Mouse (Mus musculus) midbrain, postnatal 0 days (tissue): ENCODE data around the gene Vps16. TPM values are rescaled to one million over a fixed set of nuclear protein-coding genes. Genes with fewer than 3 reads are reported as not detected.

Source experiments
- ATAC-seq: fragments of 200-750 bp; cut with Nextera tagmentation; 2 replicates; pipeline ENCODE4 v1.8.0; 2017; ENCODE audit warnings: moderate number of reproducible peaks, mild to moderate bottlenecking, moderate TSS enrichment, moderate library complexity; ENCODE audit not compliant: low FRiP score
- DNase-seq: peaks from one replicate; pipeline ENCODE4 v3.0.0-alpha.2; 2015; ENCODE audit warnings: low spot score
- H3K27ac ChIP-seq: fragments of 300-500 bp; sonication (generic); 2 replicates; pipeline ENCODE4 v1.5.1; 2014; ENCODE audit warnings: low read depth, mild to moderate bottlenecking, low read length, mixed read lengths
- H3K27me3 ChIP-seq: fragments of 300-500 bp; sonication (generic); 2 replicates; pipeline ENCODE4 v1.6.1; 2014; ENCODE audit warnings: low read length, control low read depth, mixed read lengths; ENCODE audit not compliant: insufficient read depth
- H3K36me3 ChIP-seq: fragments of 300-500 bp; sonication (generic); 2 replicates; pipeline ENCODE4 v1.6.1; 2014; ENCODE audit warnings: low read length, control low read depth, mixed read lengths; ENCODE audit not compliant: insufficient read depth
- H3K4me1 ChIP-seq: fragments of 300-500 bp; sonication (generic); 2 replicates; pipeline ENCODE4 v1.6.1; 2014; ENCODE audit warnings: mild to moderate bottlenecking, control low read depth, antibody characterized with exemption, low read length, mixed read lengths; ENCODE audit not compliant: insufficient read depth
- H3K4me2 ChIP-seq: fragments of 300-500 bp; sonication (generic); 2 replicates; pipeline ENCODE4 v1.6.1; 2014; ENCODE audit warnings: low read depth, mild to moderate bottlenecking, low read length, mixed read lengths; ENCODE audit not compliant: poor library complexity, severe bottlenecking
- H3K4me3 ChIP-seq: fragments of 300-500 bp; sonication (generic); 2 replicates; pipeline ENCODE4 v1.5.1; 2014; ENCODE audit warnings: low read depth, mild to moderate bottlenecking, low read length, moderate library complexity
- H3K9ac ChIP-seq: fragments of 300-500 bp; sonication (generic); replicated peaks from 2 replicates; pipeline ENCODE4 v1.6.1; 2014; ENCODE audit warnings: mild to moderate bottlenecking, low read length, moderate library complexity, mixed read lengths; ENCODE audit not compliant: poor library complexity, severe bottlenecking
- H3K9me3 ChIP-seq: fragments of 300-500 bp; sonication (generic); 2 replicates; pipeline ENCODE4 v1.6.1; 2016; ENCODE audit warnings: low read length, control low read depth
- CTCF ChIP-seq: IDR thresholded peaks from 2 replicates; pipeline ENCODE4 v1.5.1; 2016; ENCODE audit warnings: antibody characterized with exemption, mild to moderate bottlenecking
- WGBS: fragments of 180-500 bp; shearing (Covaris S2); extraction: QIAGEN DNeasy Blood & Tissue Kit; methylation state at CpG from one replicate; pipeline ENCODE4 v1.1.7; 2014; 5-methylcytosine and 5-hydroxymethylcytosine counted together
- polyA plus RNA-seq: library from polyadenylated mRNA; unstranded; fragments of >200 nt; fragmentation: Nextera tagmentation; extraction: Ambion mirVana; gene quantifications from 2 replicates; pipeline ENCODE4 v1.2.1, GENCODE M21; 2015
- total RNA-seq: library from RNA; depleted of rRNA; stranded (reverse); fragments of >200 nt; gene quantifications from 2 replicates; pipeline ENCODE4 v1.2.3, GENCODE M21; 2014

The Vps16 gene
- total and polyA plus RNA-seq, 2 experiments from 2014 or later: 81.2 to 89.9 TPM

DNA sequence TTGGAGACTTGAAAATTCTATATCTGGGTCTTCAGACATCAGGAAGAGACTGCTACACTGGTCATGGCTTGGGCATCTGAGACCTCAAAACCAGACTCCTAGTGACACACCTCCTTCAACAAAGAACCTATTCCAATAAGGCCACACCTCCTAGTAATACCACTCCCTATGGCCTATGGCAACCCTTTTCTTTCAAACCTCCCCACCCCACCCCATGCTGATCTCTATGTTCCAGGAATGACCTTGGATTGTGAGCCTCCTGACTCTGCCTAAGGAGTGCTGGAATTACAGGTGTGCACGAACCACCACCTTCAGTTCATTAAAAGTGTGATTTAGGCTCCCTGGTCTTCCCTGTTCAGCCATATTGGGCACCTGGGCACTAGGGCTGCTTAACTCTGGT is 24.1 kb upstream of the Vps16 start:
- whole genome bisulfite sequencing: 83% methylated on average over 1 of the region's 1 CpGs
- no peaks in the 10 kb centered on the region; the same call in none of the 2 replicates for H3K27me3 ChIP-seq
- no peak for TF ChIP-seq CTCF
- ATAC-seq (no peak), DNase-seq (no peak)
- no peaks in the 10 kb centered on the region for H3K36me3 ChIP-seq
- H3K4me3 ChIP-seq: no peak overlapping the region
- H3K9ac ChIP-seq: no peak overlapping the region
- H3K27ac ChIP-seq: no peak overlapping the region
- 0 out of 2 replicates have a peak, but pooled peaks cover 8% of the 10 kb centered on the region for H3K4me1 ChIP-seq
- H3K4me2 ChIP-seq: no peak overlapping the region
- no peaks in the 10 kb centered on the region for H3K9me3 ChIP-seq

GRCm38 (mm10) chr2:130401891-130402290 is 22.2 kb upstream of the Vps16 start:
- DNase-seq (no peak), ATAC-seq (no peak)
- Histone ChIP-seq H3K4me2 (no peak overlapping the region), H3K4me3 (no peak overlapping the region), H3K9me3 (no peaks in the 10 kb centered on the region), H3K27me3 (no peaks in the 10 kb centered on the region; the same call in 1 of the 2 replicates), H3K9ac (no peak overlapping the region), H3K27ac (no peak overlapping the region), H3K4me1 (0 out of 2 replicates have a peak, but pooled peaks cover 7% of the 10 kb centered on the region), H3K36me3 (no peaks in the 10 kb centered on the region)
- 89% methylated on average over 4 of the region's 4 CpGs for WGBS
- TF ChIP-seq CTCF: no peak

GRCm38 (mm10) chr2:130404939-130405338 is 19.2 kb upstream of the Vps16 start, which contains the start of the genes Gm28372 and 1700020A23Rik:
TSS of gene Gm28372 (plus strand) at chr2:130405239.
TSS of gene 1700020A23Rik (plus strand) at chr2:130405259.
- 96% methylated on average over 1 of the region's 1 CpGs for WGBS
- ATAC-seq: no peak
- no peaks in the 10 kb centered on the region for H3K9me3 ChIP-seq
- no peak within 1 kb of the TSS for H3K4me2 ChIP-seq
- H3K27ac ChIP-seq: no peak within 1 kb of the TSS
- H3K27me3 ChIP-seq: no peaks in the 10 kb centered on the region
- no peak within 1 kb of the TSS for H3K4me3 ChIP-seq
- H3K4me1 ChIP-seq: no peaks in the 10 kb centered on the region
- H3K36me3 ChIP-seq: no peaks in the 10 kb centered on the region
- TF ChIP-seq CTCF: no peak
- DNase-seq: no peak
- H3K9ac ChIP-seq: no peak within 1 kb of the TSS

DNA sequence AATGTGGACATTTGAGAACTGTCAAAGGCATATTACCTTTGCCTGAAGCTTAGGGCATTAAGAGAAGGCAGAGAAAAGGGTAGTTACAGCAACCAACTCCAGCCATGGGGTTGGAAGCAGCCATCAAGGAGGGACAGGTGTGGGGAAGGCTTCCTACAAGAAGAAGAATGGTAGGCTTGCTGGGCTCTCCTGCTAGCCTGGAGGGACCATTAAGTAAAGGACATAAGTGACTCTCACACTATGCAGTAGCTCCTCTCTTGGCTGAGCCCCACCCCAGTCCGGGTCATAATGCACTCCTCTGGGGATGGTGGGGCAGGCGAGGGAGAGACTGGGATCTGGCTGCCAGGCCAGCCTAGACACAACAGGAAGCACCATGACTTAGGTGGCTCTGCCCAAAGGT is 18.0 kb upstream of the Vps16 start, which contains the start of gene Tmem239:
TSS of gene Tmem239 (plus strand) at position 301 of the 400 bp plus-strand sequence.
- Histone ChIP-seq H3K27me3 (no peaks in the 10 kb centered on the region), H3K9ac (no peak within 1 kb of the TSS), H3K27ac (no peak within 1 kb of the TSS), H3K36me3 (no peaks in the 10 kb centered on the region), H3K9me3 (no peaks in the 10 kb centered on the region), H3K4me1 (no peaks in the 10 kb centered on the region), H3K4me3 (no peak within 1 kb of the TSS), H3K4me2 (no peak within 1 kb of the TSS)
- DNase-seq: no peak
- ATAC-seq: no peak
- 80% methylated on average over 2 of the region's 2 CpGs for WGBS
- TF ChIP-seq CTCF: no peak

DNA sequence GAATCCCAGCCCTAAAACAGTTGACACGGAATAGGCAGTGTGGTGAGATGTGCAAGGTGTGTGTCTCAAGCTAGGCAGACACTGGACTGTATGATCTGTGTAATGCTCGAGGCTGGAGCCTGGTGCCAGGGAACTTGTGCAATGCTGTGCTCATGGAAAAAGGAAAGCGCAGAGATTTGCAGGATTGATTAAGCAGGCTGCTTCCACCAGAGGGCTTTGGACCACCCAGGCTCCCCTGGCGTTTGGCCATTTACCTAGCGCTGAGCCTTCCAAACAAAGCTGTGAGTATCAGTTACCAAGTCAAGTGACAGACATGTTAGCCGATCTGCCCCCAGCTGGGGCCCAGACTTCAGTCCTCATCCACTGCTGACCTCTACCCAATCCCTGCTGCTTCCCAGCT is 15.9 kb upstream of the Vps16 start:
- H3K36me3 ChIP-seq: no peaks in the 10 kb centered on the region
- no peak overlapping the region for H3K4me2 ChIP-seq
- no peaks in the 10 kb centered on the region for H3K4me1 ChIP-seq
- H3K4me3 ChIP-seq: no peak overlapping the region
- no peaks in the 10 kb centered on the region for H3K27me3 ChIP-seq
- peak; percentile 64 for DNase-seq
- WGBS: 16% methylated on average over 6 of the region's 6 CpGs
- peak; percentile 31; the same call in 1 of the 2 replicates for TF ChIP-seq CTCF
- H3K27ac ChIP-seq: no peak overlapping the region
- H3K9ac ChIP-seq: no peak overlapping the region
- no peaks in the 10 kb centered on the region for H3K9me3 ChIP-seq
- ATAC-seq: no peak

DNA sequence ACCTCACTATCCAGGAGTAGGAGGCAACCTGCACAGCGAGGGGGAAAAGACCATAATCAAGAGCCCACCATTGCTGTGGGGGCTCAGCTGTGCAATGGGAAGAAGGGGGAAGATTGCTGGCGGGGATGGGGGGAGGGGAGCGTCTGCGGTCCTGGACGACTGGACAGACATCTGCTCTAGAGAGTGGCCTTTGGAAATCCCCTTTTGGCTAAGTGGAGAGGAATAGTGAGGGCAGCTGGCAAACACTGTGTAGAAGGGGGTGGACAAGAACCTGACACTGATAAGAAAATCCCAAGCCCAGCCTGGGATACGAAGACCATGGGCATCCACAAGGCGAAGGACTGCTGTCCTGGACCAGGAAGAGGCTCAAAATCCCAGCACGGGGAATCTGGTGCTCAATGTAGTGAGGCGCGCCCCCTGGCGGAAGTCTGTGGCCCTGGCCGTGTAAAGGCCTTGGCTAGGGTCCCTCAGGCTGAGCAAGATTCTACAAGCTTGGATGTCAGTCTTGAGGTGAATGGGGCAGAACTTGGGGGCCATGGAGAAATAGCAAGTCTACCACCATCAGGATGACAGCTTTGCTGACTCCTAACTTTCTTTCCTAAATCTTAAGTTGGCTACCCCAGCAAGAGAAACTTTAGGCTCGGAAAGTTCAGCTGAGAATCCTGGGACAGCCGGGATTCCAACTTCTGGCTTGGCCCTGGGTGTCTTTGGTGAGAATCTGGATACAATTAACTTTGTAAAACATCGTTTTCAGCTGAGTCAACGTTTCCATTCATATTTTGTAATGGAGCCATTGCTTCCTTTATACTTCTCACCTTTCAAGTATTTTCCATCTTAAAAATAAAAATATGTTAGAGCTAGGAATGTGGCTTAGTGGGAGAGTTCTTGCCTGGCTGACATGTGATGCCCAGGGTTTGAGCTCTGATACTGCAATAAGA is 12.3 kb upstream of the Vps16 start:
- no peaks in the 10 kb centered on the region for H3K27me3 ChIP-seq
- peak; percentile 86 for TF ChIP-seq CTCF
- no peak overlapping the region for H3K4me3 ChIP-seq
- no peak overlapping the region for H3K4me2 ChIP-seq
- no peak overlapping the region for H3K9ac ChIP-seq
- H3K36me3 ChIP-seq: no peaks in the 10 kb centered on the region
- no peaks in the 10 kb centered on the region for H3K4me1 ChIP-seq
- no peaks in the 10 kb centered on the region for H3K9me3 ChIP-seq
- 38% methylated on average over 16 of the region's 16 CpGs for whole genome bisulfite sequencing
- ATAC-seq (peak; percentile 83), DNase-seq (peak; percentile 81)
- no peak overlapping the region for H3K27ac ChIP-seq
